Mouse (Mus musculus) liver, adult 2 months (tissue): ENCODE data around the gene Atp11b.

Experiments used
- CTCF ChIP-seq: fragments of 200-500 bp; IDR thresholded peaks from 2 replicates; pipeline ENCODE4 v1.5.1; 2011; ENCODE audit warnings: low read depth, low read length, control low read depth
- POLR2A ChIP-seq: fragments of 200-500 bp; IDR thresholded peaks from 2 replicates; pipeline ENCODE4 v1.6.1; 2011; ENCODE audit warnings: low read length, control low read depth; ENCODE audit not compliant: insufficient read depth; ENCODE audit errors: extremely low read depth

DNA sequence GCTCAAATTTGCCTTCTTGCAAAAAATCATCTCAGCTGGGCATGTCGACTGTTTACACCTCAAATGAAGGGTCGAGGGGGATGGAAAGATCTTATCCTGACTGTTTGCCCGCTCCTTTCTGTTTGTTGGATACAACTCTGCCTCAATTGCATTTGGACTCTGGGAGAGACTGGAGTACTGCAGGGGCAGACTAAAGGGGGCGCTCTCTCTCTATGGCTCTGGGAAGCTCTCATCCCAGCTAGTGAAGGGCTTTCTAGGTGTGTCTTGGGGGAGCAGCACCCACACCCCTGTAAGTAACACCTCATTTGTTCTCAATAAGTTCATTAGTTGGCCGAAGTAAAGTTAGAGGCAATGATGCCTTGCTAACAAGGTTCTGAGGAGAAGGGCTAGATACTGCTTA lies 3.6 kb upstream of the Atp11b start:
- TF ChIP-seq CTCF (peak; percentile 57), POLR2A (no peak)
